Mouse (Mus musculus): ENCODE results near the gene Pex14. TPM values are rescaled to one million over a fixed set of nuclear protein-coding genes. Genes with fewer than 3 reads are reported as not detected.

The Pex14 gene
- total RNA-seq, 2 experiments from 2014 or later = 8.6 to 13.7 TPM

- no peak for ATAC-seq (replicated peaks; ENCODE audit: poor library complexity)
Measured at GRCm38 (mm10) chr4:148990038-148990437, 109.6 kb downstream of the Pex14 start.

GRCm38 (mm10) chr4:148985541-148986476 lies 113.9 kb downstream of the Pex14 start:
- no peak for ATAC-seq (replicated peaks; ENCODE audit: poor library complexity)

GRCm38 (mm10) chr4:148984701-148985540 lies 114.8 kb downstream of the Pex14 start:
- ATAC-seq (replicated peaks; ENCODE audit: poor library complexity) = no peak

GRCm38 (mm10) chr4:148982274-148982673 lies 117.4 kb downstream of the Pex14 start:
- no peak for ATAC-seq (replicated peaks; ENCODE audit: poor library complexity)

- no peak for ATAC-seq (replicated peaks; ENCODE audit: poor library complexity)
Measured at GRCm38 (mm10) chr4:148979837-148980236, 119.8 kb downstream of the Pex14 start.

- no peak for ATAC-seq (replicated peaks; ENCODE audit: poor library complexity)
Measured at GRCm38 (mm10) chr4:148978926-148979325, 120.8 kb downstream of the Pex14 start.

- ATAC-seq (replicated peaks; ENCODE audit: poor library complexity) = no peak
Measured at GRCm38 (mm10) chr4:148978221-148978855, 121.3 kb downstream of the Pex14 start.

GRCm38 (mm10) chr4:148974833-148975232 lies 124.8 kb downstream of the Pex14 start:
- no peak for ATAC-seq (replicated peaks; ENCODE audit: poor library complexity)

- no peak for ATAC-seq (replicated peaks; ENCODE audit: poor library complexity)
Measured at GRCm38 (mm10) chr4:148973387-148973786, 126.3 kb downstream of the Pex14 start.

- no peak for ATAC-seq (replicated peaks; ENCODE audit: poor library complexity)
Measured at GRCm38 (mm10) chr4:148972707-148973106, 127.0 kb downstream of the Pex14 start.

GRCm38 (mm10) chr4:148971613-148972242 lies 127.9 kb downstream of the Pex14 start:
- ATAC-seq (replicated peaks; ENCODE audit: poor library complexity) = no peak

GRCm38 (mm10) chr4:148970742-148971141 lies 128.9 kb downstream of the Pex14 start:
- no peak for ATAC-seq (replicated peaks; ENCODE audit: poor library complexity)

- no peak for ATAC-seq (replicated peaks; ENCODE audit: poor library complexity)
Measured at GRCm38 (mm10) chr4:148969610-148970009, 130.1 kb downstream of the Pex14 start.

- ATAC-seq (replicated peaks; ENCODE audit: poor library complexity) = no peak
Measured at GRCm38 (mm10) chr4:148968859-148969258, 130.8 kb downstream of the Pex14 start.

GRCm38 (mm10) chr4:148966132-148966531 lies 133.5 kb downstream of the Pex14 start:
- ATAC-seq (replicated peaks; ENCODE audit: poor library complexity) = no peak

- no peak for ATAC-seq (replicated peaks; ENCODE audit: poor library complexity)
Measured at GRCm38 (mm10) chr4:148964541-148965310, 134.9 kb downstream of the Pex14 start.

- no peak for ATAC-seq (replicated peaks; ENCODE audit: poor library complexity)
Measured at GRCm38 (mm10) chr4:148962096-148962495, 137.6 kb downstream of the Pex14 start.

- no peak for ATAC-seq (replicated peaks; ENCODE audit: poor library complexity)
Measured at GRCm38 (mm10) chr4:148961081-148961480, 138.6 kb downstream of the Pex14 start.

GRCm38 (mm10) chr4:148960011-148960410 lies 139.7 kb downstream of the Pex14 start:
- no peak for ATAC-seq (replicated peaks; ENCODE audit: poor library complexity)

Measured in megakaryocyte progenitor cell, adult 5-6 weeks (primary cell).